Mouse (Mus musculus): ENCODE results near the gene Wfdc17. TPM values are rescaled to one million over a fixed set of nuclear protein-coding genes. Genes with fewer than 3 reads are reported as not detected.

The Wfdc17 gene
- total and polyA plus RNA-seq, 3 experiments, result not detected

DNA sequence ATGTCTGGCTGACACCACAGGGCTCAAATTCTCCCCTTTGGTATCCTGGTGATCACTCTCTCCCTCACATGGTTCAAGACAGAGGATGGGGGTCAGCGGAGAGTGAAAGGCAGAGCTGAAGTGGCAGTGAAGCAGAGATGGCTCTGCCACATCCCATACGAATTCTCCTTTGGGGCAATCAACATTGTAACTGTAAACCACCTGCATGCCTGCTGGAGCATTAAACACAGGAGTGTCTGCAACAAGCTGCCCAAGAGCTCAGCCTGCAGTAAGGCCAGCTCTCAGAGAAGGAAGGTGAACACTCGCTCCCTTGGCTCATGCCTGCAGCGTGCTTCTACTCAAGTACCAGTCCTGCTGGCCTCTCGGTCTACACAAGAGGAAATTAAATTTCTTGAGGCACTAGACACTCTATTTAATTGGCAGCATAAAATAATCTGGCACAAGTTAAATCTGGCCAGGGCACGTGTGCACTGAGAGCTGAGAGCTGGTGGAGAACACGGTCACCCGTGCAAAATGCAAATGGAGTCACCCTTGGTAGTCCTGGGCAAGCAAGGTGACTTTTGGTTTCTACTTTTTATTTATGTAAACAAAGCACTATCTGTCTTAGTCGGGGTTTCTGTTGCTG is 39.1 kb downstream of the Wfdc17 start:
- no peaks in the 10 kb centered on the region for H3K36me3 ChIP-seq (ENCODE audit: control insufficient read depth in 1 of 2, insufficient read depth in 2 of 2, low read length in 2 of 2)
- H3K4me1 ChIP-seq (ENCODE audit: control insufficient read depth in 1 of 2, insufficient read depth in 2 of 2, low read length in 2 of 2), result no peaks in the 10 kb centered on the region
- no peak for DNase-seq (ENCODE audit: low read depth, low spot score)
- TF ChIP-seq MYC (IDR thresholded peaks at IDR 0.05; ENCODE audit: low read depth, low read length) (no peak), MEF2A (IDR thresholded peaks at IDR 0.05; ENCODE audit: extremely low read depth, insufficient replicate concordance, low read depth, low read length, poor library complexity, severe bottlenecking) (no peak), BHLHE40 (IDR thresholded peaks at IDR 0.05; ENCODE audit: borderline replicate concordance, low read depth, low read length) (no peak), CHD1 (IDR thresholded peaks at IDR 0.05; ENCODE audit: low read depth, low read length) (no peak), GATA1 (IDR thresholded peaks at IDR 0.05; ENCODE audit: low read depth, low read length) (no peak), ZC3H11A (IDR thresholded peaks at IDR 0.05; ENCODE audit: low read depth, low read length) (no peak), NELFE (IDR thresholded peaks at IDR 0.05; ENCODE audit: low read depth, low read length) (no peak), NRF1 (IDR thresholded peaks at IDR 0.05; ENCODE audit: insufficient read depth, low read depth, low read length, poor library complexity, severe bottlenecking) (no peak), ZNF384 (IDR thresholded peaks at IDR 0.05; ENCODE audit: low read depth, low read length) (no peak), TBP (IDR thresholded peaks at IDR 0.05; ENCODE audit: low read depth, low read length) (no peak), MAX (IDR thresholded peaks at IDR 0.05; ENCODE audit: low read length) (no peak), ZKSCAN1 (IDR thresholded peaks at IDR 0.05; ENCODE audit: low read depth, low read length) (no peak), POLR2AphosphoS5 (IDR thresholded peaks at IDR 0.05; ENCODE audit: borderline replicate concordance, low read depth, low read length) (no peak)
- H3K27me3 ChIP-seq (ENCODE audit: control insufficient read depth in 1 of 2, insufficient read depth in 2 of 2, low read length in 2 of 2), result peaks cover 31 to 47% of the 10 kb centered on the region in 2 experiments
- H3K9me3 ChIP-seq (replicated peaks; ENCODE audit: insufficient read depth, low read length), result no peaks in the 10 kb centered on the region
- no peaks in the 10 kb centered on the region for H3K79me2 ChIP-seq (ENCODE audit: control insufficient read depth, insufficient read depth, low read length, poor library complexity)
- no peak overlapping the region for H3K27ac ChIP-seq (ENCODE audit: control insufficient read depth, low read depth, low read length)
- no peak overlapping the region for H3K9ac ChIP-seq (ENCODE audit: control insufficient read depth, low read depth, low read length, poor library complexity, severe bottlenecking)
- no peak overlapping the region for H3K4me3 ChIP-seq (ENCODE audit: control insufficient read depth in 1 of 2, insufficient read depth in 1 of 2, low read depth in 2 of 2, low read length in 2 of 2)

DNA sequence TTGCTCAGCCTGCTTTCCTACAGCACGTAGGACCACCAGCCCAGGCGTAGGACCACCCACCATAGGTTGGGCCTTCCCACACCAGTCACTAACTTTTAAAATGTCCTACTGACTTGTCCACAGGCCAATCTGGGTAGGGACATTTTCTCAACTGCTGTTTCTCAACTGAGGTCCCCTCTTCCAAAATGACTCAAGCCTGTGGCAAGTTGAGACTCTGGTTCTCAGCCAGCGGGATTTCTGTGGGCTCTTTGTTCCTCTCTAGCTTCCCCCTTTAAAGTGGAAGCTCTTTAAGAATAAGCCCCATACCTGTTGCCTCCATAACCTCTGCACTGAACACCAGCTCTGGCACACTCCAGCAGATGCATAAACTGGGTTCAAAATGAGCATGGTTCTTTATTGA is 39.7 kb downstream of the Wfdc17 start:
- no peaks in the 10 kb centered on the region for H3K9me3 ChIP-seq (replicated peaks; ENCODE audit: insufficient read depth, low read length)
- no peak overlapping the region for H3K27ac ChIP-seq (ENCODE audit: control insufficient read depth, low read depth, low read length)
- no peaks in the 10 kb centered on the region for H3K4me1 ChIP-seq (ENCODE audit: control insufficient read depth in 1 of 2, insufficient read depth in 2 of 2, low read length in 2 of 2)
- H3K27me3 ChIP-seq (ENCODE audit: control insufficient read depth in 1 of 2, insufficient read depth in 2 of 2, low read length in 2 of 2), result peaks cover 33 to 49% of the 10 kb centered on the region in 2 experiments
- no peaks in the 10 kb centered on the region for H3K79me2 ChIP-seq (ENCODE audit: control insufficient read depth, insufficient read depth, low read length, poor library complexity)
- H3K4me3 ChIP-seq (ENCODE audit: control insufficient read depth in 1 of 2, insufficient read depth in 1 of 2, low read depth in 2 of 2, low read length in 2 of 2), result no peak overlapping the region
- no peaks in the 10 kb centered on the region for H3K36me3 ChIP-seq (ENCODE audit: control insufficient read depth in 1 of 2, insufficient read depth in 2 of 2, low read length in 2 of 2)
- no peak overlapping the region for H3K9ac ChIP-seq (ENCODE audit: control insufficient read depth, low read depth, low read length, poor library complexity, severe bottlenecking)
- no peak for TF ChIP-seq MYB (IDR thresholded peaks at IDR 0.05; ENCODE audit: low read depth, low read length)
- TF ChIP-seq MAX (IDR thresholded peaks at IDR 0.05; ENCODE audit: low read length), result no peak
- TF ChIP-seq GATA1 (IDR thresholded peaks at IDR 0.05; ENCODE audit: low read depth, low read length), result no peak
- no peak for TF ChIP-seq SMC3 (IDR thresholded peaks at IDR 0.05; ENCODE audit: low read depth, low read length)
- TF ChIP-seq POLR2A (IDR thresholded peaks at IDR 0.05; ENCODE audit: control insufficient read depth in 1 of 2, insufficient read depth in 1 of 2, low read depth in 1 of 2, low read length in 2 of 2, poor library complexity in 1 of 2), result no peak
- no peak for TF ChIP-seq MYC (IDR thresholded peaks at IDR 0.05; ENCODE audit: low read depth, low read length)
- TF ChIP-seq CTCF (IDR thresholded peaks at IDR 0.05 in 2 of 3, conservative IDR thresholded peaks at IDR 0.05 in 1 of 3; ENCODE audit: control insufficient read depth in 1 of 3, insufficient read depth in 1 of 3, low read depth in 2 of 3, low read length in 3 of 3, poor library complexity in 1 of 3, severe bottlenecking in 1 of 3), result no peak
- no peak for TF ChIP-seq TAL1 (IDR thresholded peaks at IDR 0.05; ENCODE audit: low read length)
- TF ChIP-seq ZC3H11A (IDR thresholded peaks at IDR 0.05; ENCODE audit: low read depth, low read length), result no peak
- no peak for TF ChIP-seq EP300 (IDR thresholded peaks at IDR 0.05; ENCODE audit: low read depth in 1 of 2, low read length in 2 of 2)
- no peak for TF ChIP-seq USF2 (IDR thresholded peaks at IDR 0.05; ENCODE audit: borderline replicate concordance in 1 of 2, insufficient read depth in 1 of 2, low read depth in 1 of 2, low read length in 2 of 2)
- TF ChIP-seq ZNF384 (IDR thresholded peaks at IDR 0.05; ENCODE audit: low read depth, low read length), result no peak
- TF ChIP-seq HCFC1 (IDR thresholded peaks at IDR 0.05; ENCODE audit: low read depth, low read length), result no peak
- no peak for DNase-seq (ENCODE audit: low read depth, low spot score)
